Mouse (Mus musculus) hindbrain, embryonic 15.5 days (tissue): Measurements from ENCODE around the gene Fdx1l. TPM values are rescaled to one million over a fixed set of nuclear protein-coding genes. Genes with fewer than 3 reads are reported as not detected.
A peak's percentile ranks its signal among the peaks of the same experiment; 100 is the strongest.

ENCODE experiments used
- ATAC-seq: fragments of 200-750 bp; cut with Nextera tagmentation; 2 replicates; pipeline ENCODE4 v1.8.0; 2017; ENCODE audit warnings: low read depth, moderate number of reproducible peaks, moderate TSS enrichment; ENCODE audit not compliant: low FRiP score
- H3K27ac ChIP-seq: fragments of 300-500 bp; sonication (generic); replicated peaks from 2 replicates; pipeline ENCODE4 v1.5.1; 2015; ENCODE audit warnings: mild to moderate bottlenecking, inconsistent platforms
- H3K27me3 ChIP-seq: fragments of 300-500 bp; sonication (generic); 2 replicates; pipeline ENCODE4 v1.6.1; 2015; ENCODE audit warnings: control low read depth, inconsistent platforms
- H3K36me3 ChIP-seq: fragments of 300-500 bp; sonication (generic); 2 replicates; pipeline ENCODE4 v1.6.1; 2015; ENCODE audit warnings: control low read depth, inconsistent platforms
- H3K4me1 ChIP-seq: fragments of 300-500 bp; sonication (generic); replicated peaks from 2 replicates; pipeline ENCODE4 v1.6.1; 2015; ENCODE audit warnings: control low read depth, inconsistent platforms
- H3K4me2 ChIP-seq: fragments of 300-500 bp; sonication (generic); 2 replicates; pipeline ENCODE4 v1.6.1; 2015; ENCODE audit warnings: moderate library complexity, mild to moderate bottlenecking, inconsistent platforms
- H3K4me3 ChIP-seq: fragments of 300-500 bp; sonication (generic); 2 replicates; pipeline ENCODE4 v1.5.1; 2015; ENCODE audit warnings: mild to moderate bottlenecking, inconsistent platforms
- H3K9ac ChIP-seq: fragments of 300-500 bp; sonication (generic); 2 replicates; pipeline ENCODE4 v1.6.1; 2015; ENCODE audit warnings: inconsistent platforms
- H3K9me3 ChIP-seq: fragments of 300-500 bp; sonication (generic); 2 replicates; pipeline ENCODE4 v1.6.1; 2016; ENCODE audit warnings: control low read depth, inconsistent platforms
- WGBS: fragments of 180-500 bp; shearing (Covaris S2); methylation state at CpG from one replicate; pipeline ENCODE4 v1.1.7; 2015; 5-methylcytosine and 5-hydroxymethylcytosine counted together
- polyA plus RNA-seq: library from polyadenylated mRNA; unstranded; fragments of >200 nt; fragmentation: Nextera tagmentation; extraction: Ambion mirVana; gene quantifications from 2 replicates; pipeline ENCODE4 v1.2.1, GENCODE M21; 2015

The Fdx1l gene
- polyA plus RNA-seq, 1 experiment from 2014 or later: 74.1 TPM

DNA sequence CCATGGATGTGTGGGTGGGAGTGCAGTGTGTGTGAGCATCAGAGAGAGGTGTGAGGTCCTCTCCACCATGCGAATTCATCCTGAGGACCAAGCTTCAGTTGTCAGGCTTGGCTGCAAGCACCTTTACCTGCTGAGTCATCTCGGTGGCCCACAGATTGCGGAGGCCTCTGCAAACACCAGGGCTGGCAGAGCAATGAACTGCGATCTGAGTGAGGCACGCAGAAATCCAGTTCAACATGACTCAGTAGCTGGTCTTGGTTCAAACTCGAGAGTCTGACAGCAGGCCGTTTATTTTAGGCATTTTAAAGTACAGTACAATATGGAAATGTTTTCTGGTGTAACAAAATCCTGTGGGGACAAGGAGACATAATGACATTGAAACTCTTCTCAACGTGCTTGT, 24.4 kb upstream of the Fdx1l start:
- WGBS: 87% methylated on average over 8 of the region's 8 CpGs

DNA sequence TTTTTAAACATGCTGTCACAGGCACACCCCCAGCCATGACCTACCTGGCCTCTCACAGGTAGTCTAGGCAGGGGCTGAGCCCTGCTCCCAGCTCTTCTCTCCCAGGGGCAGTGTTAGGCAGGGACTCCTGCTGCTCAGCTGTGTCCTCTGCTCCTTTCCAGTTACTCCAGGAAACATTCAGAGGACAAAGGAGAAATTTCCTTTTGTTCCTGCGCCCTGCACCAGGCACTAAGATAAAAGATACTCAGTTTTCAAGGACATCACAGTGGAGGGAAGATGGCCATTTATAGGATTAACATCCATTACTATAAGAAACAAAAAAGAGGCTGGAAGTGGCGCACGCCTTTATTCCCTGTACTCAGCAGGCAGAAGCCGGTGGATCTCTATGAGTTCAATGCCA, 22.5 kb upstream of the Fdx1l start:
- Histone ChIP-seq H3K4me1 (peaks cover 4% of the 10 kb centered on the region), H3K9me3 (no peaks in the 10 kb centered on the region), H3K36me3 (no peaks in the 10 kb centered on the region), H3K27me3 (no peaks in the 10 kb centered on the region), H3K9ac (no peak overlapping the region), H3K4me3 (no peak overlapping the region), H3K27ac (no peak overlapping the region), H3K4me2 (no peak overlapping the region)
- no peak for ATAC-seq
- WGBS: 73% methylated on average over 4 of the region's 4 CpGs

More for the DNA sequence above, 24.4 kb upstream of the Fdx1l start:
- Histone ChIP-seq H3K9ac (no peak overlapping the region), H3K4me1 (no peaks in the 10 kb centered on the region), H3K27me3 (no peaks in the 10 kb centered on the region), H3K9me3 (no peaks in the 10 kb centered on the region), H3K4me3 (no peak overlapping the region), H3K4me2 (no peak overlapping the region), H3K27ac (no peak overlapping the region), H3K36me3 (no peaks in the 10 kb centered on the region)
- ATAC-seq: no peak

DNA sequence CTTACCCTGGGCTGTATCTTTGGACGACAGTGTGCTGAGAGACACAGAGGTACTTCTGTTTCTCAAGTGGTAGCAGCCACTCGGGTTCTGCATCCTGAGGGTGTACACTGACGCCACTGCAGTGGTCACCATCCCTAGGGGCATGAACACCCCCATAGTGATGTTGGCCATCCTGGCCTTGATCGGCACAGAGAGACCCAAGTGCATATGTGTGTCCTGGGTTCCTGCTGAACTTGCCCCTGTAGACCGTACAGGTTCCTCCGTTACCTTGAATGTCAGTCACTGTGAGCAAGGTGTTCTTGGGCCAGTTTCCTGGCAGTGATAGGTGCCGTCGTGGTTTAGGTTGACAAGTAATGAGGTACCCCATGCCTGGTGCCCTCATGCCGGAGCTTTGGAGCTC, 20.0 kb upstream of the Fdx1l start:
- Histone ChIP-seq H3K9me3 (no peaks in the 10 kb centered on the region), H3K9ac (no peak overlapping the region), H3K36me3 (no peaks in the 10 kb centered on the region; the same call in 1 of the 2 replicates), H3K4me1 (peaks cover 19% of the 10 kb centered on the region), H3K27ac (no peak overlapping the region), H3K4me3 (no peak overlapping the region), H3K27me3 (no peaks in the 10 kb centered on the region), H3K4me2 (no peak overlapping the region)
- ATAC-seq: no peak
- WGBS: 95% methylated on average over 9 of the region's 9 CpGs

DNA sequence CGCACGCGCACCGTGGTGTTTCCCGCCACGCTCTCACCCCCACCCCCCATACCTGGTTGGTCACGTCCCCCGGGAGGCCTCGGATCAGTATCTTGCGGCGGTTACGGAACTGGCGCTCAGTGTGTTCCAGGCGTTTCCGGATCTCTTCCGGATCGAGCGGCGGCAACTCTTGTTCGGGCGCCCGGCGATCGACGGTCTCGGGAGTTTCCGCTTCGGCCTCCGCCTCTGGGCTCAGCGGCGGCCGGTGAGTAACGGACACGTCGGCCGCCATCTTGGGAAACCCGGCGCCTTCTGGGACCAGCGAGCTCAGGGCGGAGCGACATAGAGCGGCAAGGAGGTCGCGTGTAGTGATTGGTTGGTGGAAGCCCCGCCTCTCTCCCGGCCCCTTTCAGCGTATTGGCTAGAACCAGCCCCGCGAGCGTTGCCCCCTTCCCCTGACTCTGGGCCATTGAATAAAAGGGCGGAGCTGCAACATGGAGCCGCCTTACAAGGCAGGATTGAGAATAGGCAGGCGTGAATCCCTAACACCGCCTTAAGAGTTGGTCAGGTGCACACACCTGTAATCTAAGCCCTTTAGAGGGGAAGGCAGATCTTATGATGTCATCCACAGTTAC, 18.4 kb upstream of the Fdx1l start, which contains the start of the genes Gm38431 and Raver1:
Gm38431 (minus strand) TSS at position 291 of the 614 bp plus-strand sequence.
Raver1 (minus strand) TSS at position 302 of the 614 bp plus-strand sequence.
- Histone ChIP-seq H3K27ac (peak within 1 kb of the TSS; percentile 96), H3K4me2 (peak within 1 kb of the TSS; percentile 89), H3K4me1 (peaks cover 19% of the 10 kb centered on the region), H3K27me3 (no peaks in the 10 kb centered on the region), H3K36me3 (peaks cover 4% of the 10 kb centered on the region), H3K4me3 (peak within 1 kb of the TSS; percentile 83), H3K9ac (peak within 1 kb of the TSS; percentile 82), H3K9me3 (no peaks in the 10 kb centered on the region)
- WGBS: under 1% methylated on average over 54 of the region's 54 CpGs
- peak; percentile 100 for ATAC-seq

DNA sequence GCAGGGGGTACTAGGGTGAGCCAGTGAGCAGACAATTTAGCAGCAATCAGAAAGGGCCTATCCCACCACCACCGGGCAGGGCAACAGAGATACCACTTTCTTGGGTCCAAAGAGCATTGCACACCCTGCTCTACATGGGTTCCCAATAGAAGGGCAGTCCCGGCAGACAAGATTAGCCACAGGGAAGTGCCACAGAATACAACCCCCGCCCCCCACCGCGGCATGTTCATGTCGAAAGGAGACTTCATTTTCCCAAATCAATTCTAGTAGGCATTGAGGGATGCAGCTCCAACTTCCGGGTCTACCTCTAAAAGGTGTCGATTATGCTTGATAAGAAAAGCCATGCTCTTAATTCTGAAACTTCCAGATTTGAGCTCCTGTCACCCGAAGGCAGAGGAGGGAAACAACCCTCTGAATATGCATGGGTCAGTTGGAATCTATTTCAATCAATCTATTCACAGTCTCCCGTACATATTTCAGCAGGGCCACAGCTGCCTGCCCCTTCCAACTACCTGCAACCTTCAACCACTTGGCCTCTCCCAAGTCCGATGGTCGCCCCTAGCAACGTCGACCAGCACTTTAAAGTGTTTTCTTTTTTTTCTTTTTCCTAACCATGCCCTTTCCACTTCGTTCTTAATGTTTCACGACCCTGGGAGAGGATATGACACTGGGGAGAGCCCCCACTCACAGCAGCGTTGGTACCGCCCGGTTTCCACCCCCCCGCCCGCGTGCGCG, 17.7 kb upstream of the Fdx1l start:
- peak; percentile 7; the same call in 1 of the 2 replicates for ATAC-seq
- no peaks in the 10 kb centered on the region for H3K27me3 ChIP-seq
- H3K9me3 ChIP-seq: no peaks in the 10 kb centered on the region
- H3K4me3 ChIP-seq: peak overlapping the region; percentile 83
- peaks cover 19% of the 10 kb centered on the region for H3K4me1 ChIP-seq
- peak overlapping the region; percentile 89 for H3K4me2 ChIP-seq
- WGBS: 3% methylated on average over 24 of the region's 24 CpGs
- peaks cover 10% of the 10 kb centered on the region for H3K36me3 ChIP-seq
- peak overlapping the region; percentile 96 for H3K27ac ChIP-seq
- H3K9ac ChIP-seq: peak overlapping the region; percentile 82

DNA sequence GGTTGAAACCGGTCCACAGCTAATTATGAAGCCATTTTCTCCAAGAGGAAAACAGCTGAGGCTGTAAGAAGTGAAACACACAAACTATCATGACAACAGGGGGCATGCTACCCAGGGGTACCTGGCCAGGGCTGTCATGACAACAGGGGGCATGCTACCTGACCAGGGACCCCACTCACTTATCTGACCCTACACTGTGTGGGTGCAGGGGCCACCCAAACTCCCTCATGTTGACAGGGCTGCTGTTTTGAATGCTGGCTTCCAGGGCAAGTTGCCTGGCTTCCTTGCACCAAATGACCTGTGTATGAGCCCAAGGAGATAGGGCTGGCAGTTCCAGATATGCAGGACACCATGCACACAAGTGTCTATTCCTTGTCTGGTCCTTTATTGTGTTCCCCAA, 17.1 kb upstream of the Fdx1l start:
- H3K4me1 ChIP-seq: peaks cover 19% of the 10 kb centered on the region
- no peak for ATAC-seq
- H3K4me2 ChIP-seq: peak overlapping the region; percentile 89
- no peaks in the 10 kb centered on the region for H3K9me3 ChIP-seq
- no peaks in the 10 kb centered on the region for H3K27me3 ChIP-seq
- H3K9ac ChIP-seq: peak overlapping the region; percentile 82
- peak overlapping the region; percentile 83 for H3K4me3 ChIP-seq
- H3K27ac ChIP-seq: no peak overlapping the region
- H3K36me3 ChIP-seq: peaks cover 16% of the 10 kb centered on the region
- 92% methylated on average over 1 of the region's 1 CpGs for WGBS

DNA sequence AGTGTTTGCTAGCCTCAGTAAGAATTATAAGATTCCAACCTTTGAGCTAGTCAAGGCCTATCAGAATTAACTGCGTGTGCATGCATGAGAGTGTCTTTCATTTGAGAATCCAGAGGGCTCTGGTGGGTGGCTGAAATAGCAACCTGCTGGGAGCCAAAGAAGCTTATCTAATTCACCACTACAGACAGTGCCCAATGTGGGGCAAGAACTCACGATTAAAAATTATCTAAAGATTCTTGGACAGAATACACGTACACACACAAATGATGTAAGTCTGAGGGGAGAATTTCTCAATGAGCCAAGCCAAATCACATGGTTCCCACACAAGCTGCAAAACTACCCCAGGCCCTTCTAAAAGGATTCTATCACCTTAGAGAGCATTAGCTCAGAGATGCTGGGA, 9.9 kb upstream of the Fdx1l start:
- no peak for ATAC-seq
- H3K4me2 ChIP-seq: no peak overlapping the region
- H3K9me3 ChIP-seq: no peaks in the 10 kb centered on the region
- H3K4me1 ChIP-seq: no peaks in the 10 kb centered on the region
- no peak overlapping the region for H3K27ac ChIP-seq
- no peak overlapping the region for H3K9ac ChIP-seq
- 92% methylated on average over 3 of the region's 3 CpGs for WGBS
- H3K4me3 ChIP-seq: no peak overlapping the region
- no peaks in the 10 kb centered on the region for H3K27me3 ChIP-seq
- H3K36me3 ChIP-seq: peaks cover 67% of the 10 kb centered on the region

DNA sequence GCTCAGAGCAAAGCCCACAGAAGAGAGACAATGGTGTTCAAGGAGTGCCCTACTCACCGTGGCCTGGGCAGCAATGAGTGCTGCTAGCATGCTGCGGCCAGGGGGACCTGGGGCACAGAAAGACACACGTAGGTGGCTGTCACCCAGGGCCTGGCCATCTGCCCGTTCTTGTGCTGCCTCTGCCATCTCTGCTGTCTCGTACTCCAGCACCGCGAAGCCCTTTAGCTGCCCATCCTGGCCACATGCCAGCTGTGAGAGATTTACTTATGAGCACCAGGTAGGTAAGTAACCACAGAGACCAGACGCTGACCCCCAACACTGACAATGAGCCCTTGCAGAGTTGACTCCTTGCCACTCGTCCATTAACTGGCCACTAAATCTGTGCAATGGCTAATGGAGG, 7.7 kb upstream of the Fdx1l start:
- ATAC-seq: no peak
- H3K4me2 ChIP-seq: no peak overlapping the region
- no peak overlapping the region for H3K9ac ChIP-seq
- H3K27ac ChIP-seq: no peak overlapping the region
- H3K4me1 ChIP-seq: no peaks in the 10 kb centered on the region
- H3K9me3 ChIP-seq: no peaks in the 10 kb centered on the region
- H3K36me3 ChIP-seq: peaks cover 79% of the 10 kb centered on the region
- no peaks in the 10 kb centered on the region for H3K27me3 ChIP-seq
- no peak overlapping the region for H3K4me3 ChIP-seq
- 80% methylated on average over 9 of the region's 9 CpGs for WGBS

DNA sequence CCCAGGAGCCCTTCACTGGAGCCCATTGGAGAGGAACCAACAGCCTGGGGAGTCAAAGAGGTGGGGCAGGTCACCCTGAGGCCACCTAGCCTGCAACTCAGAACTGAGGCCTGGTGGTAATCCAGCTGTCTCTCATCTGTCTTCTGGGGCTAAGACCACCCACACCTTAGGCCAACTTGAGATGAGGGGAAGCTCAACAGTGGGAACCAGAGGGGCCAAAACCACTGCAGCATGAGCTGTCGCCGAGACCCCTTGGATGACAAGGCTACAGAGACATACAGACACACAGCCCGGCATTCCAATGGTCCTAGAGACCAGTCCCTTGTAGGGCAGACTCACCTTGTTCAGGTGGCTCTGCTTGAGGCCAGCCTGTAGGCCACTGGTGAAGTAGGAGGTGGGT, 2.2 kb upstream of the Fdx1l start:
- 91% methylated on average over 3 of the region's 3 CpGs for WGBS

DNA sequence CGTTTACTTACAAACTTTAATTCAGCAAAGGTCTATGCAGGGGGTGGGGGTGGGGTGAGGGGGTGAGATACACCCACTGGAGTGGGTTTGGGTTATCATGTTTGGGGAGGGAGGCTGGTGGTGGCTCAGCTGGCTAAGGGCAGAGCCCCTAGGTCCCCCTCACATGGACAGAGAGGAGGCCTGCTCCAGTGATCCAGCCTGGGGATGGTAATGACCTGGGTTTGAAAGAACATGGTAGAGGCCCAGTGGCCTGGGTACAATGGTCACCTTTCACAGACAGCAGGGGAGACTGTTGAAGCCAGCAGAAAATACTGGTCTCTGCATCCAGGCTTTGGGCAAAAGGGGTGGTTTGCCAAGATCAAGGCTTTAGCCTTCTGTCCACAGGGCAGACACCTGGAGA, 759 bp upstream of the Fdx1l start:
- Histone ChIP-seq H3K9me3 (no peaks in the 10 kb centered on the region), H3K4me1 (peaks cover 23% of the 10 kb centered on the region), H3K4me3 (no peak overlapping the region), H3K27me3 (no peaks in the 10 kb centered on the region), H3K27ac (peak overlapping the region; percentile 75), H3K9ac (no peak overlapping the region), H3K4me2 (0 out of 2 replicates have a peak overlapping the region, but pooled peaks have one; percentile 80), H3K36me3 (peaks cover 44% of the 10 kb centered on the region)
- 86% methylated on average over 1 of the region's 1 CpGs for WGBS
- ATAC-seq: no peak

More for the DNA sequence above, 2.2 kb upstream of the Fdx1l start:
- no peaks in the 10 kb centered on the region for H3K9me3 ChIP-seq
- peaks cover 55% of the 10 kb centered on the region for H3K36me3 ChIP-seq
- H3K4me2 ChIP-seq: no peak overlapping the region
- no peaks in the 10 kb centered on the region for H3K27me3 ChIP-seq
- H3K9ac ChIP-seq: no peak overlapping the region
- no peak for ATAC-seq
- peaks cover 23% of the 10 kb centered on the region for H3K4me1 ChIP-seq
- H3K4me3 ChIP-seq: no peak overlapping the region
- no peak overlapping the region for H3K27ac ChIP-seq

DNA sequence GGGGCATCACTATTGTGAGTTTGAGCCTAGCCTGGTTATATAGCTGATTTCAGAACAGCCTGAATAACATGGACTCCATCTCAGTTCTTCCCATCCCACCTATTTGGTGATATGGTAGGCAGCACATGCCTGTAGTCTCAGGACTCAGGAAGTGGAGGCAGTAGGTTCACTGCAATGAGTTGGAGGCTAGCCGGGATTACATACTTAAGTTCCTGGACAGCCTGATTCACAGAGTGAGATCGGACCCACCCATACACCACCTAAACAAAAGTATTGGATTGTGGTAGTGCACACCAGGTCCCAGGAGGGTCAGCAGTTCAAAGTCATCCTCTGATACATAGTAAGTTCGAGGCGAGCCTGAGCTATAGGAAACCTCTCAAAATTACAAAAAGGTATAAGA, 773 bp downstream of the Fdx1l start:
- peak; percentile 10; the same call in 1 of the 2 replicates for ATAC-seq
- Histone ChIP-seq H3K4me1 (peaks cover 23% of the 10 kb centered on the region), H3K4me3 (peak overlapping the region; percentile 78), H3K36me3 (peaks cover 38% of the 10 kb centered on the region), H3K9ac (peak overlapping the region; percentile 77), H3K27ac (peak overlapping the region; percentile 75; the same call in 1 of the 2 replicates), H3K9me3 (no peaks in the 10 kb centered on the region), H3K4me2 (peak overlapping the region; percentile 80), H3K27me3 (no peaks in the 10 kb centered on the region)
- 19% methylated on average over 4 of the region's 4 CpGs for WGBS

DNA sequence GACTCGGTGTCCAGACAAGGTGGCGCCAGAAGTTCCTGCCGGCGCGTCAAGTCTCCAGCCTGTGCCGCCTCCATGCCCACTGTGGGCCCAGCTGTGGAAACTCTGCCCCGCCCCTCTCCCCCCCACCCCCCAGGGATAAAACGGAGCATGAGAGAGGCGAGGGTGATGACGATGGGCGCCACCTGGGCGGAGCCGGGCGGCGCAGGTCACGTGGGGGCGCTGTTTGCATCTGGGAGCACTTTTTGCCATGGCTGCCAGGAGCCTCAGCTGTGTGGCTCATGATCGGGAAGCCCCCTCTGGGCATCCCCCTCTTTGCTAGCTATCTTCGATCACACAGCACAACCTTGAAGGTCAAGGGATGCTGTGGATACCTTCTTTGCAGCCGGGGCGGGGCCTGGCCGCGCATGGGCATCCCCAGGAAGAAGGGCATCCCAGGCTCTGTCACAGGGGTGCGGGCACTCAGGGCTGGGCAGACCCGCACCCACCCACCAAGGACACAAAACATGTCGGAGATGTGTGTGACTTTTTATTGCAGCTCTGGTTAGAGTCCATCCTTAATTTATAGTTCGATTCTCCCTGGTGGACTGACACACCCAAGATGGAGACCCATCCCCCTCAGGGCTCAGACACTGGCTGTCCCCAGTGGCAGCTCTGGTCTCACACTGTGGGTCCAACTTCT, 6.3 kb downstream of the Fdx1l start, which contains the start of gene Zglp1:
Zglp1 (minus strand) TSS at position 88 of the 679 bp plus-strand sequence.
- no peak for ATAC-seq
- Histone ChIP-seq H3K36me3 (peaks cover 41% of the 10 kb centered on the region), H3K4me3 (no peak within 1 kb of the TSS), H3K9me3 (no peaks in the 10 kb centered on the region), H3K4me2 (no peak within 1 kb of the TSS), H3K4me1 (peaks cover 7% of the 10 kb centered on the region), H3K27me3 (no peaks in the 10 kb centered on the region), H3K9ac (no peak within 1 kb of the TSS), H3K27ac (no peak within 1 kb of the TSS)
- 90% methylated on average over 27 of the region's 27 CpGs for WGBS
